Mouse (Mus musculus) embryonic facial prominence, embryonic 11.5 days (tissue): Measurements from ENCODE around the gene Sacm1l. TPM values are rescaled to one million over a fixed set of nuclear protein-coding genes. Genes with fewer than 3 reads are reported as not detected.
A peak's percentile ranks its signal among the peaks of the same experiment; 100 is the strongest.

Experiments
- ATAC-seq: fragments of 200-750 bp; cut with Nextera tagmentation; replicated peaks from 2 replicates; pipeline ENCODE4 v1.8.0; 2017; ENCODE audit warnings: low read depth; ENCODE audit not compliant: insufficient number of reproducible peaks, low FRiP score, low TSS enrichment
- DNase-seq: peaks from one replicate; pipeline ENCODE4 v3.0.0-alpha.2; 2015; ENCODE audit warnings: low spot score
- H3K27ac ChIP-seq: fragments of 300-500 bp; sonication (generic); replicated peaks from 2 replicates; pipeline ENCODE4 v1.5.1; 2014; ENCODE audit warnings: mild to moderate bottlenecking, low read depth, low read length, control low read depth
- H3K27me3 ChIP-seq: fragments of 300-500 bp; sonication (generic); 2 replicates; pipeline ENCODE4 v1.6.1; 2014; ENCODE audit warnings: mild to moderate bottlenecking, low read length, moderate library complexity, mixed read lengths; ENCODE audit not compliant: control insufficient read depth, insufficient read depth
- H3K36me3 ChIP-seq: fragments of 300-500 bp; sonication (generic); replicated peaks from 2 replicates; pipeline ENCODE4 v1.6.1; 2014; ENCODE audit warnings: low read depth, mild to moderate bottlenecking, low read length, moderate library complexity, mixed read lengths; ENCODE audit not compliant: control insufficient read depth, insufficient read depth
- H3K4me1 ChIP-seq: fragments of 300-500 bp; sonication (generic); 2 replicates; pipeline ENCODE4 v1.6.1; 2014; ENCODE audit warnings: low read length, mixed read lengths; ENCODE audit not compliant: control insufficient read depth, insufficient read depth
- H3K4me2 ChIP-seq: fragments of 300-500 bp; sonication (generic); 2 replicates; pipeline ENCODE4 v1.6.1; 2014; ENCODE audit warnings: low read depth, mild to moderate bottlenecking, control low read depth, low read length, moderate library complexity
- H3K4me3 ChIP-seq: fragments of 300-500 bp; sonication (generic); 2 replicates; pipeline ENCODE4 v1.5.1; 2014; ENCODE audit warnings: low read depth, low read length, control low read depth
- H3K9ac ChIP-seq: fragments of 300-500 bp; sonication (generic); replicated peaks from 2 replicates; pipeline ENCODE4 v1.6.1; 2014; ENCODE audit warnings: mild to moderate bottlenecking, control low read depth, low read length
- H3K9me3 ChIP-seq: fragments of 300-500 bp; sonication (generic); replicated peaks from 2 replicates; pipeline ENCODE4 v1.6.1; 2016; ENCODE audit warnings: mild to moderate bottlenecking, low read length, inconsistent platforms, mixed read lengths; ENCODE audit not compliant: control insufficient read depth
- WGBS: fragments of 180-500 bp; shearing (Covaris S2); extraction: QIAGEN DNeasy Blood & Tissue Kit; methylation state at CpG from one replicate; pipeline ENCODE4 v1.1.7; 2014; 5-methylcytosine and 5-hydroxymethylcytosine counted together
- polyA plus RNA-seq: library from polyadenylated mRNA; unstranded; fragments of >200 nt; fragmentation: Nextera tagmentation; extraction: Ambion mirVana; gene quantifications from 2 replicates; pipeline ENCODE4 v1.2.1, GENCODE M21; 2014

Sacm1l gene
- polyA plus RNA-seq, 1 experiment from 2014 or later, result 62.4 TPM

DNA sequence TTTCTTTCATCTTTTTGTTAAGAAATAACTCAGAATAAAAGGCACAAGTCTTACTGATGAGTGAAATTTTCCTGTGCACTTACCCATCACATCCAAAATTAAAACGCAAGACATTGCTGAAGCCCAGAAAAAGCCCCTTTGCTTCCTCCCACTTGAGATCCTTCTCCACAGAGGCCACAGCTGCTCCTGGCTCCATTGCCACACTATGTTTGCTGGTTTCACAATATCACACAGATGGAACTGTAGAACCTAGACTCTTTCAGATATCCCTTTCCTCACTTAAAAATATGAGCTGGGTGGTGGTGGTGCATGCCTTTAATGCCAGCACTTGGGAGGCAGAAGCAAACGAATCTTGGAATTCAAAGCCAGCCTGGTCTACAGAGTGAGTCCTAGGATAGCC lies 17.1 kb upstream of the Sacm1l start:
- DNase-seq, result no peak
- Histone ChIP-seq H3K36me3 (peaks cover 6% of the 10 kb centered on the region; the same call in 1 of the 2 replicates), H3K4me1 (no peaks in the 10 kb centered on the region), H3K4me3 (no peak overlapping the region), H3K9ac (no peak overlapping the region), H3K4me2 (no peak overlapping the region), H3K27me3 (no peaks in the 10 kb centered on the region), H3K27ac (no peak overlapping the region), H3K9me3 (no peaks in the 10 kb centered on the region)
- no peak for ATAC-seq
- 84% methylated on average over 2 of the region's 2 CpGs for WGBS

- H3K36me3 ChIP-seq, result peaks cover 13% of the 10 kb centered on the region
- no peak overlapping the region for H3K9ac ChIP-seq
- ATAC-seq, result no peak
- no peak overlapping the region for H3K27ac ChIP-seq
- H3K4me3 ChIP-seq, result no peak overlapping the region
- DNase-seq, result no peak
- no peaks in the 10 kb centered on the region for H3K4me1 ChIP-seq
- no peak overlapping the region for H3K4me2 ChIP-seq
- no peaks in the 10 kb centered on the region for H3K9me3 ChIP-seq
- H3K27me3 ChIP-seq, result no peaks in the 10 kb centered on the region
- WGBS, result 84% methylated on average over 2 of the region's 2 CpGs
Measured at GRCm38 (mm10) chr9:123515087-123515486, 14.5 kb upstream of the Sacm1l start.

DNA sequence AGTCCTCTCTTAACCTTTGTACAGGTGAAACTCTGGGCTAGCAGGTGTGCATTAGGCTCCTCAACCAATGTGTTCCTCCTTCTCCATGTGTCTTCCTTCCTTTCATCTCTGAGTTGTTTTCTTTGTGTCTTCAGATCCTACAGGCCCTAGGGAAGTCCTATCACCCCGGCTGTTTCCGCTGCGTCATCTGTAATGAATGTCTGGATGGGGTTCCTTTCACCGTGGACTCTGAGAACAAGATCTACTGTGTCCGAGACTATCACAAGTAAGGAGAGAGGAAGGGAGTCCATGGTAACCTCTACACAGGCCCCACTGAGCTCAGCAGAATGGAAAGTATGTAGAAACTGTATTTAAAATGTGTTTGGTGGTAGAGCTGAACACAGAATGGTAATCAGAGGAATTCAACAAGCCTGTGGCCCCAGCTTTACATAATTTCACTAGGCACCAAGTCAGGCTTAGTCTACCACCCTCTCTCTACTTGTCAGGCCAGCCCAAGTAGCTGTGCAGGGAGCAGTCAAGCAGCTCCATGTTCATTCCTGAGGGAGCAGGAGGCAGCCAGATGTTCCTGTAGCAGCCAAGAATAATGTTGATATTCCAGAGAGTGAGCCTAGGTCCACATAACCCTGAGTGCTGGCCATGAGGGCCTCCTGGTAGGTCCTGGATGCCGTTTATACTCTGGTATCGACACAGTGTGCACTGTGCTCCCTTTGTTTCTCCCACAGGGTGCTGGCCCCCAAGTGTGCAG lies 12.7 kb upstream of the Sacm1l start:
- 95% methylated on average over 7 of the region's 7 CpGs for WGBS
- H3K36me3 ChIP-seq, result peaks cover 15% of the 10 kb centered on the region

GRCm38 (mm10) chr9:123518969-123519894 lies 10.3 kb upstream of the Sacm1l start:
- no peak overlapping the region for H3K9ac ChIP-seq
- no peak overlapping the region for H3K27ac ChIP-seq
- WGBS, result 84% methylated on average over 13 of the region's 13 CpGs
- peaks cover 15% of the 10 kb centered on the region for H3K36me3 ChIP-seq
- no peak overlapping the region for H3K4me3 ChIP-seq
- H3K27me3 ChIP-seq, result no peaks in the 10 kb centered on the region
- ATAC-seq (no peak), DNase-seq (no peak)
- no peaks in the 10 kb centered on the region for H3K9me3 ChIP-seq
- no peak overlapping the region for H3K4me2 ChIP-seq
- H3K4me1 ChIP-seq, result no peaks in the 10 kb centered on the region

More for the DNA sequence above, 12.7 kb upstream of the Sacm1l start:
- DNase-seq, result no peak
- no peak for ATAC-seq
- no peak overlapping the region for H3K4me3 ChIP-seq
- no peaks in the 10 kb centered on the region for H3K4me1 ChIP-seq
- H3K9me3 ChIP-seq, result no peaks in the 10 kb centered on the region
- no peak overlapping the region for H3K27ac ChIP-seq
- H3K9ac ChIP-seq, result no peak overlapping the region
- no peaks in the 10 kb centered on the region for H3K27me3 ChIP-seq
- no peak overlapping the region for H3K4me2 ChIP-seq

GRCm38 (mm10) chr9:123520735-123521134 lies 8.8 kb upstream of the Sacm1l start:
- Histone ChIP-seq H3K4me3 (no peak overlapping the region), H3K4me1 (no peaks in the 10 kb centered on the region), H3K27me3 (no peaks in the 10 kb centered on the region), H3K9ac (no peak overlapping the region), H3K9me3 (no peaks in the 10 kb centered on the region), H3K36me3 (peaks cover 15% of the 10 kb centered on the region), H3K27ac (no peak overlapping the region), H3K4me2 (no peak overlapping the region)
- ATAC-seq, result no peak
- 84% methylated on average over 3 of the region's 3 CpGs for WGBS
- DNase-seq, result no peak

- H3K36me3 ChIP-seq, result peaks cover 10% of the 10 kb centered on the region; the same call in 1 of the 2 replicates
- no peaks in the 10 kb centered on the region for H3K27me3 ChIP-seq
- WGBS, result 33% methylated on average over 3 of the region's 3 CpGs
- H3K4me1 ChIP-seq, result no peaks in the 10 kb centered on the region
- no peak overlapping the region for H3K4me2 ChIP-seq
- ATAC-seq, result no peak
- no peak overlapping the region for H3K27ac ChIP-seq
- H3K9me3 ChIP-seq, result no peaks in the 10 kb centered on the region
- no peak overlapping the region for H3K9ac ChIP-seq
- no peak overlapping the region for H3K4me3 ChIP-seq
- DNase-seq, result peak; percentile 51
Measured at GRCm38 (mm10) chr9:123523676-123524075, 5.9 kb upstream of the Sacm1l start.

GRCm38 (mm10) chr9:123525095-123525494 lies 4.5 kb upstream of the Sacm1l start:
- Histone ChIP-seq H3K9me3 (no peaks in the 10 kb centered on the region), H3K4me3 (no peak overlapping the region), H3K4me2 (no peak overlapping the region), H3K9ac (no peak overlapping the region), H3K27me3 (no peaks in the 10 kb centered on the region), H3K4me1 (no peaks in the 10 kb centered on the region), H3K36me3 (0 out of 2 replicates have a peak, but pooled peaks cover 2% of the 10 kb centered on the region), H3K27ac (no peak overlapping the region)
- ATAC-seq, result no peak
- DNase-seq, result peak; percentile 79
- WGBS, result 4% methylated on average over 1 of the region's 1 CpGs

DNA sequence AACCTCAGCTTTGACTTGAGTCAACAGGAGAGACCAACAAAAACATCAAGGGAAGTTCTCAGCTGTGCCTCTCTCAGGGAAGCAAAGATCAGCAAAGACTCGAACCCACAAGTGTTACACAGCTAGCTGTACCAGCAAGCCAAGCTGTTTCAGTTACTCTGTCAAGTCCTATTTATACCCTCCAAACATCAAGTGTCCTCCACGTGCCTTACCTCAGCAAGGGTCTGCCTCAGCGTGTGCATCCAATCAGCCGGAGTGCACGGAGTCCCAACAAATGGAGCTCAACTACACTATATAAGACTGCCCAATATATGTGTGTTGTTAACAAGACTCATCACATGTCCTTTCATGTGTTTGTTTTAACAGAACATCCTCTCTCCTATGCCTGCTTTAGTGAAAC lies 3.1 kb upstream of the Sacm1l start:
- ATAC-seq, result no peak
- H3K27ac ChIP-seq, result no peak overlapping the region
- 71% methylated on average over 5 of the region's 5 CpGs for WGBS

More for the DNA sequence above, 3.1 kb upstream of the Sacm1l start:
- H3K4me3 ChIP-seq, result no peak overlapping the region
- DNase-seq, result no peak
- no peaks in the 10 kb centered on the region for H3K4me1 ChIP-seq
- H3K4me2 ChIP-seq, result no peak overlapping the region
- no peaks in the 10 kb centered on the region for H3K27me3 ChIP-seq
- no peaks in the 10 kb centered on the region for H3K36me3 ChIP-seq
- H3K9me3 ChIP-seq, result no peaks in the 10 kb centered on the region
- no peak overlapping the region for H3K9ac ChIP-seq
